Mouse (Mus musculus): ENCODE measurements around the gene Capn5. TPM values are rescaled to one million over a fixed set of nuclear protein-coding genes. Genes with fewer than 3 reads are reported as not detected.

Gene Capn5
- polyA plus RNA-seq, 1 experiment from 2014 or later: 2.5 TPM

GRCm38 (mm10) chr7:98106272-98106671, 71.8 kb downstream of the Capn5 start:
- Histone ChIP-seq H3K9ac (ENCODE audit: low read length) (no peak overlapping the region), H3K4me1 (ENCODE audit: control insufficient read depth, insufficient read depth, low read length) (no peaks in the 10 kb centered on the region; the same call in 1 of the 2 replicates), H3K36me3 (ENCODE audit: control insufficient read depth, insufficient read depth, low read length) (no peaks in the 10 kb centered on the region), H3K4me2 (ENCODE audit: low read depth, severe bottlenecking) (no peak overlapping the region), H3K4me3 (ENCODE audit: low read depth, low read length) (no peak overlapping the region), H3K27me3 (ENCODE audit: control insufficient read depth, insufficient read depth, low read length) (no peaks in the 10 kb centered on the region), H3K9me3 (ENCODE audit: control insufficient read depth, low read length) (no peaks in the 10 kb centered on the region), H3K27ac (replicated peaks; ENCODE audit: low read depth, low read length) (no peak overlapping the region)
- no peak for ATAC-seq (ENCODE audit: insufficient number of reproducible peaks, low FRiP score, low TSS enrichment, low read depth)
- no peak for DNase-seq (ENCODE audit: low spot score)
- WGBS: 87% methylated on average over 7 of the region's 7 CpGs

GRCm38 (mm10) chr7:98104481-98105435, 73.3 kb downstream of the Capn5 start:
- H3K9ac ChIP-seq (ENCODE audit: low read length): no peak overlapping the region; the same call in none of the 2 replicates
- H3K27ac ChIP-seq (replicated peaks; ENCODE audit: low read depth, low read length): no peak overlapping the region
- ATAC-seq (ENCODE audit: insufficient number of reproducible peaks, low FRiP score, low TSS enrichment, low read depth): no peak

GRCm38 (mm10) chr7:98103942-98104292, 74.2 kb downstream of the Capn5 start:
- H3K9ac ChIP-seq (ENCODE audit: low read length): no peak overlapping the region; the same call in 1 of the 2 replicates
- no peaks in the 10 kb centered on the region for H3K4me1 ChIP-seq (ENCODE audit: control insufficient read depth, insufficient read depth, low read length)
- no peak overlapping the region for H3K4me3 ChIP-seq (ENCODE audit: low read depth, low read length)
- H3K36me3 ChIP-seq (ENCODE audit: control insufficient read depth, insufficient read depth, low read length): no peaks in the 10 kb centered on the region
- WGBS: 71% methylated on average over 5 of the region's 5 CpGs
- H3K27ac ChIP-seq (replicated peaks; ENCODE audit: low read depth, low read length): no peak overlapping the region
- H3K4me2 ChIP-seq (ENCODE audit: low read depth, severe bottlenecking): no peak overlapping the region
- no peaks in the 10 kb centered on the region for H3K27me3 ChIP-seq (ENCODE audit: control insufficient read depth, insufficient read depth, low read length)
- H3K9me3 ChIP-seq (ENCODE audit: control insufficient read depth, low read length): no peaks in the 10 kb centered on the region
- ATAC-seq (ENCODE audit: insufficient number of reproducible peaks, low FRiP score, low TSS enrichment, low read depth) (peak; percentile 22; the same call in 1 of the 2 replicates), DNase-seq (ENCODE audit: low spot score) (no peak)

More at GRCm38 (mm10) chr7:98104481-98105435, 73.3 kb downstream of the Capn5 start:
- Histone ChIP-seq H3K27me3 (ENCODE audit: control insufficient read depth, insufficient read depth, low read length) (no peaks in the 10 kb centered on the region), H3K4me2 (ENCODE audit: low read depth, severe bottlenecking) (no peak overlapping the region), H3K9me3 (ENCODE audit: control insufficient read depth, low read length) (no peaks in the 10 kb centered on the region), H3K36me3 (ENCODE audit: control insufficient read depth, insufficient read depth, low read length) (no peaks in the 10 kb centered on the region), H3K4me3 (ENCODE audit: low read depth, low read length) (no peak overlapping the region), H3K4me1 (ENCODE audit: control insufficient read depth, insufficient read depth, low read length) (no peaks in the 10 kb centered on the region)
- no peak for DNase-seq (ENCODE audit: low spot score)
- 66% methylated on average over 16 of the region's 16 CpGs for WGBS

GRCm38 (mm10) chr7:98103002-98103941, 74.8 kb downstream of the Capn5 start:
- H3K9me3 ChIP-seq (ENCODE audit: control insufficient read depth, low read length): no peaks in the 10 kb centered on the region
- peak; percentile 45; the same call in 1 of the 2 replicates for ATAC-seq (ENCODE audit: insufficient number of reproducible peaks, low FRiP score, low TSS enrichment, low read depth)
- no peaks in the 10 kb centered on the region for H3K27me3 ChIP-seq (ENCODE audit: control insufficient read depth, insufficient read depth, low read length)
- H3K4me1 ChIP-seq (ENCODE audit: control insufficient read depth, insufficient read depth, low read length): no peaks in the 10 kb centered on the region
- H3K4me2 ChIP-seq (ENCODE audit: low read depth, severe bottlenecking): peak overlapping the region; percentile 20; the same call in 1 of the 2 replicates
- 19% methylated on average over 20 of the region's 26 CpGs for WGBS
- H3K4me3 ChIP-seq (ENCODE audit: low read depth, low read length): no peak overlapping the region; the same call in 1 of the 2 replicates
- peak; percentile 93 for DNase-seq (ENCODE audit: low spot score)
- no peak overlapping the region for H3K27ac ChIP-seq (replicated peaks; ENCODE audit: low read depth, low read length)
- H3K9ac ChIP-seq (ENCODE audit: low read length): peak overlapping the region; percentile 27
- H3K36me3 ChIP-seq (ENCODE audit: control insufficient read depth, insufficient read depth, low read length): no peaks in the 10 kb centered on the region

- DNase-seq (ENCODE audit: low spot score) (no peak), ATAC-seq (ENCODE audit: insufficient number of reproducible peaks, low FRiP score, low TSS enrichment, low read depth) (no peak)
- Histone ChIP-seq H3K27ac (replicated peaks; ENCODE audit: low read depth, low read length) (no peak overlapping the region), H3K4me3 (ENCODE audit: low read depth, low read length) (no peak overlapping the region), H3K27me3 (ENCODE audit: control insufficient read depth, insufficient read depth, low read length) (no peaks in the 10 kb centered on the region), H3K9me3 (ENCODE audit: control insufficient read depth, low read length) (no peaks in the 10 kb centered on the region), H3K4me1 (ENCODE audit: control insufficient read depth, insufficient read depth, low read length) (no peaks in the 10 kb centered on the region), H3K9ac (ENCODE audit: low read length) (peak overlapping the region; percentile 27), H3K4me2 (ENCODE audit: low read depth, severe bottlenecking) (peak overlapping the region; percentile 20; the same call in 1 of the 2 replicates), H3K36me3 (ENCODE audit: control insufficient read depth, insufficient read depth, low read length) (no peaks in the 10 kb centered on the region)
- 95% methylated on average over 11 of the region's 11 CpGs for WGBS
Observed at GRCm38 (mm10) chr7:98102488-98102887, 75.6 kb downstream of the Capn5 start.

GRCm38 (mm10) chr7:98097557-98097956, 80.5 kb downstream of the Capn5 start:
- Histone ChIP-seq H3K4me3 (ENCODE audit: low read depth, low read length) (no peak overlapping the region), H3K36me3 (ENCODE audit: control insufficient read depth, insufficient read depth, low read length) (peaks cover 3% of the 10 kb centered on the region), H3K9me3 (ENCODE audit: control insufficient read depth, low read length) (no peaks in the 10 kb centered on the region), H3K27me3 (ENCODE audit: control insufficient read depth, insufficient read depth, low read length) (no peaks in the 10 kb centered on the region), H3K4me2 (ENCODE audit: low read depth, severe bottlenecking) (no peak overlapping the region), H3K4me1 (ENCODE audit: control insufficient read depth, insufficient read depth, low read length) (no peaks in the 10 kb centered on the region), H3K9ac (ENCODE audit: low read length) (no peak overlapping the region), H3K27ac (replicated peaks; ENCODE audit: low read depth, low read length) (no peak overlapping the region)
- ATAC-seq (ENCODE audit: insufficient number of reproducible peaks, low FRiP score, low TSS enrichment, low read depth) (no peak), DNase-seq (ENCODE audit: low spot score) (no peak)
- 93% methylated on average over 8 of the region's 8 CpGs for WGBS

- WGBS: 95% methylated on average over 4 of the region's 4 CpGs
- Histone ChIP-seq H3K4me3 (ENCODE audit: low read depth, low read length) (no peak overlapping the region), H3K4me1 (ENCODE audit: control insufficient read depth, insufficient read depth, low read length) (no peaks in the 10 kb centered on the region), H3K36me3 (ENCODE audit: control insufficient read depth, insufficient read depth, low read length) (peaks cover 3% of the 10 kb centered on the region), H3K27ac (replicated peaks; ENCODE audit: low read depth, low read length) (no peak overlapping the region), H3K9ac (ENCODE audit: low read length) (no peak overlapping the region), H3K9me3 (ENCODE audit: control insufficient read depth, low read length) (no peaks in the 10 kb centered on the region), H3K4me2 (ENCODE audit: low read depth, severe bottlenecking) (no peak overlapping the region), H3K27me3 (ENCODE audit: control insufficient read depth, insufficient read depth, low read length) (no peaks in the 10 kb centered on the region)
- ATAC-seq (ENCODE audit: insufficient number of reproducible peaks, low FRiP score, low TSS enrichment, low read depth): no peak
- no peak for DNase-seq (ENCODE audit: low spot score)
Observed at GRCm38 (mm10) chr7:98095852-98096251, 82.2 kb downstream of the Capn5 start.

- Histone ChIP-seq H3K4me1 (ENCODE audit: control insufficient read depth, insufficient read depth, low read length) (peaks cover 7% of the 10 kb centered on the region; the same call in 1 of the 2 replicates), H3K36me3 (ENCODE audit: control insufficient read depth, insufficient read depth, low read length) (no peaks in the 10 kb centered on the region), H3K4me2 (ENCODE audit: low read depth, severe bottlenecking) (no peak overlapping the region), H3K27ac (replicated peaks; ENCODE audit: low read depth, low read length) (no peak overlapping the region), H3K27me3 (ENCODE audit: control insufficient read depth, insufficient read depth, low read length) (no peaks in the 10 kb centered on the region), H3K9me3 (ENCODE audit: control insufficient read depth, low read length) (no peaks in the 10 kb centered on the region), H3K4me3 (ENCODE audit: low read depth, low read length) (no peak overlapping the region), H3K9ac (ENCODE audit: low read length) (no peak overlapping the region)
- DNase-seq (ENCODE audit: low spot score) (no peak), ATAC-seq (ENCODE audit: insufficient number of reproducible peaks, low FRiP score, low TSS enrichment, low read depth) (no peak)
- WGBS: 43% methylated on average over 2 of the region's 2 CpGs
Observed at GRCm38 (mm10) chr7:98086346-98086745, 91.7 kb downstream of the Capn5 start.

Data from limb, embryonic 11.5 days (tissue).